In genomic region chr10:58641631-58642030, GRCm38 (mm10) we compare ENCODE assay signal across 22 mouse cellular contexts. TPM values are rescaled to one million over a fixed set of nuclear protein-coding genes. Genes with fewer than 3 reads are reported as not detected.
DNase-seq lines count a peak whose midpoint lies in the region; ATAC-seq lines count a peak whose summit lies in the region.
"Had no signal": no experiment of that assay in that cellular context is flagged by ENCODE, and none has a peak within 500 bp of the region (broad histone marks: within the 10 kb centered on the region; RNA-seq: fewer than 3 reads in every experiment).

No protein-coding gene starts in this region.

- no peaks in the 10 kb centered on the region for H3K27me3 ChIP-seq in heart, embryonic 16.5 days (ENCODE audit: control insufficient read depth, insufficient read depth, low read length)
- H3K27me3 ChIP-seq in embryonic facial prominence, embryonic 15.5 days, result no peaks in the 10 kb centered on the region
- H3K27me3 ChIP-seq: intestine, embryonic 15.5 days; midbrain, embryonic 12.5 days; neural tube, embryonic 15.5 days had no signal

- H3K9me3 ChIP-seq in heart, embryonic 16.5 days (replicated peaks; ENCODE audit: control insufficient read depth, low read length), result no peaks in the 10 kb centered on the region
- no peaks in the 10 kb centered on the region for H3K9me3 ChIP-seq in embryonic facial prominence, embryonic 15.5 days (replicated peaks)
- H3K9me3 ChIP-seq: intestine, embryonic 15.5 days; midbrain, embryonic 12.5 days; neural tube, embryonic 15.5 days had no signal

- no peak overlapping the region for H3K4me3 ChIP-seq in heart, embryonic 16.5 days (ENCODE audit: low read length)
- no peak overlapping the region; the same call in 1 of the 2 replicates for H3K4me3 ChIP-seq in embryonic facial prominence, embryonic 15.5 days (replicated peaks)
- H3K4me3 ChIP-seq: intestine, embryonic 15.5 days; left cerebral cortex, adult 2 months; midbrain, embryonic 12.5 days; myocyte; neural tube, embryonic 15.5 days had no signal

- no peak overlapping the region for H3K27ac ChIP-seq in heart, embryonic 16.5 days (ENCODE audit: low read length)
- H3K27ac ChIP-seq in embryonic facial prominence, embryonic 15.5 days (replicated peaks), result peak overlapping the region; percentile 78
- H3K27ac ChIP-seq: hindbrain, embryonic 14.5 days; intestine, embryonic 15.5 days; left cerebral cortex, adult 2 months; macrophage; midbrain, embryonic 12.5 days; neural tube, embryonic 15.5 days had no signal

- peak overlapping the region; percentile 4; the same call in 1 of the 2 replicates for H3K4me2 ChIP-seq in heart, embryonic 16.5 days (ENCODE audit: low read depth, low read length)
- H3K4me2 ChIP-seq in embryonic facial prominence, embryonic 15.5 days (replicated peaks), result peak overlapping the region; percentile 30
- H3K4me2 ChIP-seq: hindbrain, embryonic 14.5 days; intestine, embryonic 15.5 days; midbrain, embryonic 12.5 days; neural tube, embryonic 15.5 days had no signal

- intact Hi-C loops in heart, postnatal 10 days (cut with DNase I), result no loop called here

- no peak overlapping the region for H3K9ac ChIP-seq in heart, embryonic 16.5 days (ENCODE audit: low read length)
- H3K9ac ChIP-seq in embryonic facial prominence, embryonic 15.5 days, result no peak overlapping the region
- H3K9ac ChIP-seq: hindbrain, embryonic 14.5 days; intestine, embryonic 15.5 days; liver, postnatal 0 days; midbrain, embryonic 12.5 days; neural tube, embryonic 15.5 days had no signal

- ATAC-seq in heart, embryonic 16.5 days (replicated peaks; ENCODE audit: extremely low read depth, insufficient read depth, low FRiP score), result no peak
- ATAC-seq in embryonic facial prominence, embryonic 15.5 days (ENCODE audit: insufficient number of reproducible peaks, low FRiP score, low TSS enrichment, low read depth), result 0 out of 2 replicates have a peak, but pooled peaks have one; percentile 16
- ATAC-seq: CD4-positive, CD25-positive, alpha-beta regulatory T cell, adult 4 months; liver, postnatal 0 days had no signal

- DNase-seq in heart, postnatal 10 days, result no peak
- peak; percentile 53 for DNase-seq in urinary bladder, postnatal 14 days (ENCODE audit: low spot score)
- no peak for DNase-seq in urinary bladder, postnatal 25 days (ENCODE audit: low spot score)
- DNase-seq in kidney, adult 8-10 months, result no peak
- DNase-seq in right cerebral cortex, adult 18-20 months, result no peak
- DNase-seq: cerebellum, adult 9-11 months; gastrocnemius, postnatal 10 days; kidney, postnatal 14 days; liver; liver, postnatal 0 days; thymus, postnatal 4 days had no signal

- peaks cover 12% of the 10 kb centered on the region for H3K4me1 ChIP-seq in heart, embryonic 16.5 days (ENCODE audit: control insufficient read depth, insufficient read depth, low read length)
- H3K4me1 ChIP-seq in embryonic facial prominence, embryonic 15.5 days, result peaks cover 24% of the 10 kb centered on the region

- WGBS in heart, embryonic 16.5 days, result 46% methylated on average over 10 of the region's 10 CpGs
- 54% methylated on average over 10 of the region's 10 CpGs for WGBS in embryonic facial prominence, embryonic 15.5 days

- H3K36me3 ChIP-seq in heart, embryonic 16.5 days (ENCODE audit: control insufficient read depth, insufficient read depth), result no peaks in the 10 kb centered on the region
- H3K36me3 ChIP-seq in embryonic facial prominence, embryonic 15.5 days, result no peaks in the 10 kb centered on the region
- H3K36me3 ChIP-seq: intestine, embryonic 15.5 days; midbrain, embryonic 12.5 days; neural tube, embryonic 15.5 days had no signal

RNA-seq across cellular contexts. Expression of gene Edar, which starts 33.8 kb away (rescaled TPM):
- 0.16 and 0.21 TPM in 2 replicates for polyA plus RNA-seq in heart, embryonic 16.5 days (2015; fragmentation: Nextera tagmentation; extraction: Ambion mirVana)
- total RNA-seq in heart, postnatal 10 days (2021), result under 1 TPM; 0.64 to 0.65 TPM
- 2.8 and 3.0 TPM in 2 replicates for polyA plus RNA-seq in embryonic facial prominence, embryonic 15.5 days (2015; fragmentation: Nextera tagmentation; extraction: Ambion mirVana)
- total RNA-seq: MEL had no signal
- polyA plus RNA-seq: CD4-positive, CD25-positive, alpha-beta regulatory T cell, adult 4 months; macrophage; myocyte had no signal
